Mouse (Mus musculus): ENCODE results near the gene Eva1b. TPM values are rescaled to one million over a fixed set of nuclear protein-coding genes. Genes with fewer than 3 reads are reported as not detected.

Gene Eva1b
- total RNA-seq, 2 experiments from 2014 or later = 20.0 to 25.5 TPM

Other genes with a start within 250 kb of the Eva1b start
- 1 to 10 TPM in 1 of 2 experiments, not detected in 1; 1.1 TPM for gene Csf3r, start 123.2 kb upstream of the Eva1b start, total RNA-seq (2021)
- gene Mrps15, start 100.8 kb upstream of the Eva1b start, total RNA-seq (2021) = 10 to 100 TPM; 59.0 to 61.2 TPM
- 1 to 10 TPM; 2.9 to 3.5 TPM for gene Oscp1, start 89.2 kb upstream of the Eva1b start, total RNA-seq (2021)
- 10 to 100 TPM in 1 of 2 experiments, 1 to 10 TPM in 1; 8.0 to 10.8 TPM for gene Lsm10, start 51.1 kb upstream of the Eva1b start, total RNA-seq (2021)
- 10 to 100 TPM; 28.8 to 39.5 TPM for gene Stk40, start 43.8 kb upstream of the Eva1b start, total RNA-seq (2021)
- 1 to 10 TPM; 1.2 to 1.4 TPM for gene Sh3d21, start 15.7 kb downstream of the Eva1b start, total RNA-seq (2021)
- gene Thrap3, start 55.0 kb downstream of the Eva1b start, total RNA-seq (2021) = 100 to 1,000 TPM; 131 to 152 TPM
- 100 to 1,000 TPM; 209 to 239 TPM for gene Map7d1, start 108.6 kb downstream of the Eva1b start, total RNA-seq (2021)
- 10 to 100 TPM; 25.7 to 29.2 TPM for gene Trappc3, start 114.6 kb downstream of the Eva1b start, total RNA-seq (2021)
- 1 to 10 TPM; 5.7 to 5.9 TPM for gene Col8a2, start 139.0 kb downstream of the Eva1b start, total RNA-seq (2021)
- 10 to 100 TPM; 12.9 to 15.7 TPM for gene Adprhl2, start 174.0 kb downstream of the Eva1b start, total RNA-seq (2021)
- gene Tekt2, start 177.9 kb downstream of the Eva1b start, total RNA-seq (2021) = 1 to 10 TPM in 1 of 2 experiments, under 1 TPM in 1; 0.80 to 1.5 TPM

Data from gastrocnemius, postnatal 10 days (tissue).